Mouse (Mus musculus): ENCODE data around the gene Iqcd.

- TF ChIP-seq CTCF (IDR thresholded peaks at IDR 0.05; ENCODE audit: borderline replicate concordance, insufficient read depth, low read length) (no peak), POLR2A (IDR thresholded peaks at IDR 0.05; ENCODE audit: low read depth, low read length) (no peak)
Measured at GRCm38 (mm10) chr5:120631128-120631527, 42.3 kb downstream of the Iqcd start.

Measured in embryonic fibroblast, embryonic 13.5 days (primary cell).